Mouse (Mus musculus) CH12.LX (cell line): Measurements from ENCODE around the gene Hspb9. TPM values are rescaled to one million over a fixed set of nuclear protein-coding genes. Genes with fewer than 3 reads are reported as not detected.

Source experiments
- DNase-seq: peaks from one replicate; pipeline ENCODE4 v3.0.0-alpha.2; 2013; ENCODE audit errors: extremely low read depth
- H3K27ac ChIP-seq: 2 replicates; pipeline ENCODE4 v1.5.1; 2012; ENCODE audit warnings: low read depth, mild to moderate bottlenecking, control low read depth, moderate library complexity; ENCODE audit not compliant: insufficient read depth
- H3K27me3 ChIP-seq: replicated peaks from 2 replicates; pipeline ENCODE3; 2012; ENCODE audit warnings: inconsistent platforms
- H3K36me3 ChIP-seq, 2 experiments: replicated peaks in 1 of 2; 2 replicates each; pipeline versions ENCODE3 to v1.6.1; 2012; ENCODE audit warnings: inconsistent platforms in 1 of 2, low read length in 1 of 2, mild to moderate bottlenecking in 1 of 2, mixed read lengths in 1 of 2, moderate library complexity in 1 of 2; ENCODE audit not compliant: control insufficient read depth in 1 of 2, insufficient read depth in 1 of 2
- H3K4me1 ChIP-seq, 2 experiments: 2 replicates each; pipeline ENCODE4 v1.6.1; 2012; ENCODE audit warnings: inconsistent platforms in 1 of 2, moderate library complexity in 1 of 2; ENCODE audit not compliant: insufficient read depth in 2 of 2, control insufficient read depth in 1 of 2
- H3K4me2 ChIP-seq: 2 replicates; pipeline ENCODE4 v1.6.1; 2012; ENCODE audit warnings: low read depth, mild to moderate bottlenecking, control low read depth; ENCODE audit not compliant: poor library complexity, insufficient read depth, severe bottlenecking
- H3K4me3 ChIP-seq, 3 experiments: fragments of 150-350 bp in 1 of 3; sonication (generic) in 1 of 3; replicated peaks in 1 of 3; 2 replicates each; pipeline versions ENCODE3 to v1.5.1; 2011 to 2012; ENCODE audit warnings: low read depth in 2 of 3, low read length in 2 of 3, mild to moderate bottlenecking in 2 of 3, moderate library complexity in 2 of 3, control low read depth in 1 of 3, improper control_type of control experiment in 1 of 3, inconsistent platforms in 1 of 3, mixed read lengths in 1 of 3; ENCODE audit not compliant: poor library complexity in 1 of 3
- H3K79me2 ChIP-seq: replicated peaks from 2 replicates; pipeline ENCODE4 v1.6.1; 2012; ENCODE audit warnings: mild to moderate bottlenecking, moderate library complexity; ENCODE audit not compliant: control insufficient read depth, poor library complexity, insufficient read depth, severe bottlenecking; ENCODE audit errors: extremely low read depth
- H3K9ac ChIP-seq: 2 replicates; pipeline ENCODE4 v1.6.1; 2012; ENCODE audit warnings: low read depth, mild to moderate bottlenecking, control low read depth, moderate library complexity; ENCODE audit not compliant: insufficient read depth
- H3K9me3 ChIP-seq: replicated peaks from 2 replicates; pipeline ENCODE3; 2012; ENCODE audit warnings: low read length, inconsistent platforms, mixed read lengths
- BHLHE40 ChIP-seq: IDR thresholded peaks from 2 replicates; pipeline ENCODE4 v1.6.1; 2011; ENCODE audit warnings: mild to moderate bottlenecking, low read depth, low read length, improper control_type of control experiment
- CHD1 ChIP-seq: IDR thresholded peaks from 2 replicates; pipeline ENCODE4 v1.6.1; 2012; ENCODE audit warnings: low read depth, low read length, improper control_type of control experiment, inconsistent platforms
- CTCF ChIP-seq, 2 experiments: IDR thresholded peaks in 1 of 2; conservative IDR thresholded peaks in 1 of 2; 2 replicates each; pipeline ENCODE4 v1.5.1; 2011 to 2012; ENCODE audit warnings: low read depth in 2 of 2, low read length in 2 of 2, improper control_type of control experiment in 1 of 2, inconsistent platforms in 1 of 2, mild to moderate bottlenecking in 1 of 2, moderate library complexity in 1 of 2
- IRF4 ChIP-seq: IDR thresholded peaks from 2 replicates; pipeline ENCODE4 v1.6.1; 2014; ENCODE audit warnings: low read depth, mild to moderate bottlenecking, inconsistent platforms, low read length, improper control_type of control experiment
- MAFK ChIP-seq: IDR thresholded peaks from 2 replicates; pipeline ENCODE4 v1.6.1; 2011; ENCODE audit warnings: low read length, improper control_type of control experiment; ENCODE audit not compliant: insufficient replicate concordance
- MEF2A ChIP-seq: IDR thresholded peaks from 2 replicates; pipeline ENCODE4 v1.6.1; 2014; ENCODE audit warnings: low read depth, mild to moderate bottlenecking, inconsistent platforms, low read length, improper control_type of control experiment, borderline replicate concordance
- MXI1 ChIP-seq: IDR thresholded peaks from 2 replicates; pipeline ENCODE4 v1.6.1; 2011; ENCODE audit warnings: mild to moderate bottlenecking, low read depth, low read length, improper control_type of control experiment
- NELFE ChIP-seq: IDR thresholded peaks from 2 replicates; pipeline ENCODE4 v1.6.1; 2011; ENCODE audit warnings: low read depth, low read length, improper control_type of control experiment
- RCOR1 ChIP-seq: conservative IDR thresholded peaks from 2 replicates; pipeline ENCODE4 v1.6.1; 2012; ENCODE audit warnings: low read depth, mild to moderate bottlenecking, inconsistent platforms, low read length, improper control_type of control experiment
- TBP ChIP-seq: conservative IDR thresholded peaks from 2 replicates; pipeline ENCODE4 v1.6.1; 2011; ENCODE audit warnings: low read depth, low read length, improper control_type of control experiment
- USF1 ChIP-seq: IDR thresholded peaks from 2 replicates; pipeline ENCODE4 v1.6.1; 2014; ENCODE audit warnings: low read depth, mild to moderate bottlenecking, inconsistent platforms, low read length, improper control_type of control experiment
- USF2 ChIP-seq: conservative IDR thresholded peaks from 2 replicates; pipeline ENCODE4 v1.6.1; 2011; ENCODE audit warnings: low read depth, low read length, improper control_type of control experiment
- ZC3H11A ChIP-seq: IDR thresholded peaks from 2 replicates; pipeline ENCODE4 v1.6.1; 2012; ENCODE audit warnings: low read depth, mild to moderate bottlenecking, inconsistent platforms, low read length, improper control_type of control experiment
- ZKSCAN1 ChIP-seq: IDR thresholded peaks from 2 replicates; pipeline ENCODE4 v1.6.1; 2012; ENCODE audit warnings: low read depth, inconsistent platforms, low read length, improper control_type of control experiment, borderline replicate concordance
- ZMIZ1 ChIP-seq: IDR thresholded peaks from 2 replicates; pipeline ENCODE4 v1.6.1; 2012; ENCODE audit warnings: low read depth, mild to moderate bottlenecking, inconsistent platforms, low read length, improper control_type of control experiment
- dilution Hi-C: fragments of 300-500 bp; cut with MboI; formaldehyde crosslinking; loops from 2 replicates; pipeline ENCODE4 v1.14.3; 2020; ENCODE audit warnings: low sequenced_read_pairs; ENCODE audit not compliant: extremely low pct_unique_long_range_greater_than_20kb, extremely low pct_ligation_motif_present
- in situ Hi-C: fragments of 300-500 bp; cut with MboI; formaldehyde crosslinking; loops from 3 replicates; pipeline ENCODE4 v1.14.3; 2019; ENCODE audit warnings: low sequenced_read_pairs, low pct_ligation_motif_present, low pct_unique_long_range_greater_than_20kb, mixed read lengths
- polyA plus RNA-seq: library from polyadenylated mRNA; unstranded; fragments of >175 nt; gene quantifications from 2 replicates; pipeline ENCODE4 v1.2.1, GENCODE M21; 2012; ENCODE audit warnings: low read depth; ENCODE audit not compliant: insufficient read length
- total RNA-seq, 2 experiments: library from RNA; depleted of rRNA; stranded (reverse); fragments of 300-350 nt in 1 of 2; fragments of >200 nt in 1 of 2; gene quantifications; 2 replicates each; pipeline ENCODE4 v1.2.3; 2012 to 2014

The Hspb9 gene
- not detected in 2 replicates for total RNA-seq (2012; rRNA removed)
- total RNA-seq (2014; rRNA removed): not detected in 2 replicates
- 0.54 and 0.57 TPM in 2 replicates for polyA plus RNA-seq

- no peak for TF ChIP-seq RCOR1
- TF ChIP-seq BHLHE40: no peak
- no peak for TF ChIP-seq NELFE
- Histone ChIP-seq H3K9ac (peak within 1 kb of the TSS; percentile 97; the same call in 1 of the 2 replicates), H3K36me3 (peaks cover 60 to 82% of the 10 kb centered on the region in 2 experiments), H3K9me3 (no peaks in the 10 kb centered on the region), H3K4me2 (no peak within 1 kb of the TSS), H3K27ac (no peak within 1 kb of the TSS), H3K79me2 (peaks cover 4% of the 10 kb centered on the region; the same call in 1 of the 2 replicates), H3K27me3 (no peaks in the 10 kb centered on the region), H3K4me3 (no peak within 1 kb of the TSS), H3K4me1 (peaks cover 9 to 20% of the 10 kb centered on the region in 2 experiments)
- dilution Hi-C loops: no loop called here
- DNase-seq: no peak
- in situ Hi-C loops: no loop called here
Observed at GRCm38 (mm10) chr11:100713735-100714533, at the start of gene Hspb9. TSS of gene Hspb9 (plus strand) at chr11:100713850.

- Histone ChIP-seq H3K36me3 (no peaks in the 10 kb centered on the region), H3K27ac (no peak overlapping the region), H3K4me2 (no peak overlapping the region), H3K4me3 (no peak overlapping the region), H3K9me3 (peaks cover 5% of the 10 kb centered on the region), H3K4me1 (no peaks in the 10 kb centered on the region), H3K27me3 (peaks cover 18% of the 10 kb centered on the region), H3K79me2 (no peaks in the 10 kb centered on the region), H3K9ac (no peak overlapping the region)
- in situ Hi-C loops (no loop called here), dilution Hi-C loops (no loop called here)
- DNase-seq: no peak
- TF ChIP-seq ZC3H11A: no peak
- TF ChIP-seq MXI1: no peak
- no peak for TF ChIP-seq CHD1
- TF ChIP-seq TBP: no peak
- TF ChIP-seq MEF2A: no peak
- no peak for TF ChIP-seq CTCF (conservative IDR thresholded peaks at IDR 0.05 in 1 of 2, IDR thresholded peaks at IDR 0.05 in 1 of 2; ENCODE audit: low read depth in 2 of 2, low read length in 2 of 2)
- no peak for TF ChIP-seq IRF4
- no peak for TF ChIP-seq USF1
- no peak for TF ChIP-seq USF2
- TF ChIP-seq ZMIZ1: no peak
- no peak for TF ChIP-seq MAFK
- TF ChIP-seq ZKSCAN1: no peak
Observed at GRCm38 (mm10) chr11:100671049-100671448, 42.6 kb upstream of the Hspb9 start.
